Mouse (Mus musculus): Measurements from ENCODE around the gene Olfr364-ps1. TPM values are rescaled to one million over a fixed set of nuclear protein-coding genes. Genes with fewer than 3 reads are reported as not detected.

Gene Olfr364-ps1
- not detected in 2 replicates for polyA plus RNA-seq (2015; fragmentation: Nextera tagmentation; extraction: Ambion mirVana)

GRCm38 (mm10) chr2:37139022-37139421 lies at the start of gene Olfr364-ps1:
Gene Olfr364-ps1, plus strand, starts transcription at chr2:37139322.

GRCm38 (mm10) chr2:37117810-37118209 lies 21.3 kb upstream of the Olfr364-ps1 start, which contains the start of gene Olfr362:
Gene Olfr362, minus strand, starts transcription at chr2:37117910.

GRCm38 (mm10) chr2:37187898-37188297 lies 48.8 kb downstream of the Olfr364-ps1 start, which contains the start of gene Olfr365:
Gene Olfr365, plus strand, starts transcription at chr2:37188198.

Other genes starting within 250 kb of the Olfr364-ps1 start
- not detected in 2 replicates for gene Olfr353, start 246.4 kb upstream of the Olfr364-ps1 start, polyA plus RNA-seq (2015; fragmentation: Nextera tagmentation; extraction: Ambion mirVana)
- not detected in 2 replicates for gene Olfr354, start 233.6 kb upstream of the Olfr364-ps1 start, polyA plus RNA-seq (2015; fragmentation: Nextera tagmentation; extraction: Ambion mirVana)
- not detected in 2 replicates for gene Olfr355, start 210.4 kb upstream of the Olfr364-ps1 start, polyA plus RNA-seq (2015; fragmentation: Nextera tagmentation; extraction: Ambion mirVana)
- gene Olfr356, start 202.2 kb upstream of the Olfr364-ps1 start, polyA plus RNA-seq (2015; fragmentation: Nextera tagmentation; extraction: Ambion mirVana): not detected in 2 replicates
- gene Olfr357, start 145.5 kb upstream of the Olfr364-ps1 start, polyA plus RNA-seq (2015; fragmentation: Nextera tagmentation; extraction: Ambion mirVana): not detected in 2 replicates
- gene Olfr358, start 130.0 kb upstream of the Olfr364-ps1 start, polyA plus RNA-seq (2015; fragmentation: Nextera tagmentation; extraction: Ambion mirVana): not detected in 2 replicates
- not detected in 2 replicates for gene Olfr360, start 73.6 kb upstream of the Olfr364-ps1 start, polyA plus RNA-seq (2015; fragmentation: Nextera tagmentation; extraction: Ambion mirVana)
- not detected in 2 replicates for gene Olfr361, start 50.0 kb upstream of the Olfr364-ps1 start, polyA plus RNA-seq (2015; fragmentation: Nextera tagmentation; extraction: Ambion mirVana)
- not detected in 2 replicates for gene Olfr362, start 21.4 kb upstream of the Olfr364-ps1 start, polyA plus RNA-seq (2015; fragmentation: Nextera tagmentation; extraction: Ambion mirVana)
- not detected in 2 replicates for gene Olfr365, start 48.9 kb downstream of the Olfr364-ps1 start, polyA plus RNA-seq (2015; fragmentation: Nextera tagmentation; extraction: Ambion mirVana)
- not detected in 2 replicates for gene Olfr366, start 72.3 kb downstream of the Olfr364-ps1 start, polyA plus RNA-seq (2015; fragmentation: Nextera tagmentation; extraction: Ambion mirVana)
- not detected in 2 replicates for gene Olfr368, start 187.2 kb downstream of the Olfr364-ps1 start, polyA plus RNA-seq (2015; fragmentation: Nextera tagmentation; extraction: Ambion mirVana)
- 26.3 and 26.7 TPM in 2 replicates for gene Pdcl, start 220.0 kb downstream of the Olfr364-ps1 start, polyA plus RNA-seq (2015; fragmentation: Nextera tagmentation; extraction: Ambion mirVana)